Mouse (Mus musculus) spleen, adult 2 months (tissue): ENCODE data around the gene Pycr2. TPM values are rescaled to one million over a fixed set of nuclear protein-coding genes. Genes with fewer than 3 reads are reported as not detected.
"Not testable (repeated sequence)": the region's sequence is repeated elsewhere in the genome, so short reads cannot be mapped to it uniquely, and the experiment has no call there.

Source experiments
- DNase-seq, 2 experiments: peaks; one replicate each; pipeline versions ENCODE4 v3.0.0 to v3.0.0-alpha.2; 2012 to 2021; ENCODE audit warnings: low spot score in 2 of 2, low read depth in 1 of 2
- H3K27ac ChIP-seq: fragments of 200-500 bp; 2 replicates; pipeline ENCODE4 v1.5.1; 2012; ENCODE audit warnings: low read length, inconsistent platforms; ENCODE audit not compliant: insufficient read depth
- H3K27me3 ChIP-seq: fragments of 200-500 bp; 2 replicates; pipeline ENCODE4 v1.6.1; 2012; ENCODE audit warnings: mild to moderate bottlenecking, moderate library complexity, low read length, inconsistent platforms; ENCODE audit not compliant: control insufficient read depth, insufficient read depth
- H3K36me3 ChIP-seq: fragments of 200-500 bp; 2 replicates; pipeline ENCODE4 v1.6.1; 2012; ENCODE audit warnings: mild to moderate bottlenecking, low read length, inconsistent platforms; ENCODE audit not compliant: control insufficient read depth, insufficient read depth
- H3K4me1 ChIP-seq: fragments of 200-500 bp; 2 replicates; pipeline ENCODE4 v1.6.1; 2011; ENCODE audit warnings: inconsistent platforms; ENCODE audit not compliant: control insufficient read depth, insufficient read depth, insufficient read length
- H3K4me3 ChIP-seq: fragments of 200-500 bp; 2 replicates; pipeline ENCODE4 v1.5.1; 2011; ENCODE audit warnings: mild to moderate bottlenecking, inconsistent platforms; ENCODE audit not compliant: insufficient read depth, insufficient read length; ENCODE audit errors: extremely low read depth
- CTCF ChIP-seq: fragments of 200-500 bp; IDR thresholded peaks from 2 replicates; pipeline ENCODE4 v1.5.1; 2011; ENCODE audit warnings: mild to moderate bottlenecking, inconsistent platforms; ENCODE audit not compliant: insufficient read depth, insufficient read length, insufficient replicate concordance; ENCODE audit errors: extremely low read depth
- POLR2A ChIP-seq: fragments of 200-500 bp; IDR thresholded peaks from 2 replicates; pipeline ENCODE4 v1.6.1; 2011; ENCODE audit warnings: low read depth, low read length, inconsistent platforms
- WGBS: fragments of 180-500 bp; shearing (Covaris S2); methylation state at CpG from one replicate; pipeline ENCODE4 v1.1.7; 2018; 5-methylcytosine and 5-hydroxymethylcytosine counted together
- polyA plus RNA-seq: library from polyadenylated mRNA; depleted of rRNA; stranded (reverse); fragments of >200 nt; gene quantifications from 2 replicates; pipeline ENCODE4 v1.2.3, GENCODE M21; 2012

Pycr2 gene
- polyA plus RNA-seq, 1 experiment, result 41.7 TPM

- peaks cover 12% of the 10 kb centered on the region for H3K4me1 ChIP-seq
- no peak for TF ChIP-seq POLR2A
- TF ChIP-seq CTCF, result no peak
- H3K27me3 ChIP-seq, result no peaks in the 10 kb centered on the region
- no peak overlapping the region for H3K4me3 ChIP-seq
- H3K36me3 ChIP-seq, result no peaks in the 10 kb centered on the region
- no peak overlapping the region for H3K27ac ChIP-seq
- WGBS, result 16% methylated on average over 13 of the region's 13 CpGs
- DNase-seq, result peak in 1 of 2 experiments; percentile 26
Measured at GRCm38 (mm10) chr1:180888556-180889042, 15.5 kb upstream of the Pycr2 start.

- TF ChIP-seq CTCF (no peak), POLR2A (no peak)
- Histone ChIP-seq H3K36me3 (no peaks in the 10 kb centered on the region), H3K27ac (no peak overlapping the region), H3K4me3 (no peak overlapping the region), H3K4me1 (peaks cover 7% of the 10 kb centered on the region; the same call in 1 of the 2 replicates), H3K27me3 (no peaks in the 10 kb centered on the region)
- no peak for DNase-seq
- WGBS, result 83% methylated on average over 7 of the region's 7 CpGs
Measured at GRCm38 (mm10) chr1:180889172-180889571, 14.9 kb upstream of the Pycr2 start.

- Histone ChIP-seq H3K36me3 (no peaks in the 10 kb centered on the region), H3K4me1 (peaks cover under 1% of the 10 kb centered on the region; the same call in 1 of the 2 replicates), H3K4me3 (no peak overlapping the region), H3K27me3 (0 out of 2 replicates have a peak, but pooled peaks cover 2% of the 10 kb centered on the region), H3K27ac (no peak overlapping the region)
- 34% methylated on average over 6 of the region's 6 CpGs for WGBS
- peak in 1 of 2 experiments; percentile 35 for DNase-seq
- no peak for TF ChIP-seq CTCF
- TF ChIP-seq POLR2A, result no peak
Measured at GRCm38 (mm10) chr1:180889841-180890240, 14.3 kb upstream of the Pycr2 start.

GRCm38 (mm10) chr1:180892808-180893207 is 11.3 kb upstream of the Pycr2 start, which contains the start of gene Lefty2:
Gene Lefty2, plus strand, starts transcription at chr1:180893108.
- Histone ChIP-seq H3K27me3 (0 out of 2 replicates have a peak, but pooled peaks cover 2% of the 10 kb centered on the region), H3K4me1 (no peaks in the 10 kb centered on the region), H3K4me3 (no peak within 1 kb of the TSS), H3K36me3 (no peaks in the 10 kb centered on the region), H3K27ac (no peak within 1 kb of the TSS)
- TF ChIP-seq POLR2A (no peak), CTCF (no peak)
- WGBS, result 90% methylated on average over 10 of the region's 10 CpGs
- DNase-seq, result no peak

- not testable (repeated sequence) for H3K27me3 ChIP-seq, DNase-seq, H3K4me1 ChIP-seq, H3K27ac ChIP-seq, H3K36me3 ChIP-seq, H3K4me3 ChIP-seq
- 36% methylated on average over 51 of the region's 51 CpGs for WGBS
Measured at GRCm38 (mm10) chr1:180894088-180894987, 9.8 kb upstream of the Pycr2 start.

GRCm38 (mm10) chr1:180901107-180901506 is 3.0 kb upstream of the Pycr2 start:
- TF ChIP-seq POLR2A (no peak), CTCF (peak; percentile 46; the same call in 1 of the 2 replicates)
- Histone ChIP-seq H3K27ac (no peak overlapping the region), H3K4me1 (0 out of 2 replicates have a peak, but pooled peaks cover 4% of the 10 kb centered on the region), H3K27me3 (no peaks in the 10 kb centered on the region), H3K36me3 (peaks cover 2% of the 10 kb centered on the region), H3K4me3 (no peak overlapping the region)
- 3% methylated on average over 4 of the region's 4 CpGs for WGBS
- DNase-seq, result peak in 1 of 2 experiments; percentile 59

- H3K4me1 ChIP-seq, result 0 out of 2 replicates have a peak, but pooled peaks cover 4% of the 10 kb centered on the region
- no peaks in the 10 kb centered on the region for H3K27me3 ChIP-seq
- no peak overlapping the region for H3K27ac ChIP-seq
- peaks cover 16% of the 10 kb centered on the region for H3K36me3 ChIP-seq
- no peak for DNase-seq
- 54% methylated on average over 5 of the region's 5 CpGs for WGBS
- H3K4me3 ChIP-seq, result no peak overlapping the region
- no peak for TF ChIP-seq CTCF
- TF ChIP-seq POLR2A, result no peak
Measured at GRCm38 (mm10) chr1:180902915-180903314, 1.2 kb upstream of the Pycr2 start.
